Mouse (Mus musculus): ENCODE data around the gene 1110032F04Rik. TPM values are rescaled to one million over a fixed set of nuclear protein-coding genes. Genes with fewer than 3 reads are reported as not detected.

Gene 1110032F04Rik
- polyA plus RNA-seq, 1 experiment from 2014 or later, result 0.65 TPM

Other genes starting within 250 kb of the 1110032F04Rik start
- gene Il12a, start 178.9 kb upstream of the 1110032F04Rik start, polyA plus RNA-seq (2015; fragmentation: Nextera tagmentation; extraction: Ambion mirVana), result 0.16 TPM in 1 of 2 replicates, not detected in the other
- gene Ift80, start 135.0 kb downstream of the 1110032F04Rik start, polyA plus RNA-seq (2015; fragmentation: Nextera tagmentation; extraction: Ambion mirVana), result 15.5 and 18.9 TPM in 2 replicates
- gene Smc4, start 135.2 kb downstream of the 1110032F04Rik start, polyA plus RNA-seq (2015; fragmentation: Nextera tagmentation; extraction: Ambion mirVana), result 213 and 230 TPM in 2 replicates
- gene Trim59, start 175.2 kb downstream of the 1110032F04Rik start, polyA plus RNA-seq (2015; fragmentation: Nextera tagmentation; extraction: Ambion mirVana), result 125 and 128 TPM in 2 replicates